Comparison of ENCODE assay signal across 21 mouse cellular contexts in genomic region chr5:115619690-115620089, GRCm38 (mm10). TPM values are rescaled to one million over a fixed set of nuclear protein-coding genes. Genes with fewer than 3 reads are reported as not detected.
DNase-seq lines count a peak whose midpoint lies in the region; ATAC-seq and TF ChIP-seq lines count a peak whose summit lies in the region.
"Had no signal": no experiment of that assay in that cellular context is flagged by ENCODE, and none has a peak within 500 bp of the region (broad histone marks: within the 10 kb centered on the region; RNA-seq: fewer than 3 reads in every experiment).

No protein-coding gene starts in this region.

- TF ChIP-seq CTCF in ES-Bruce4 (IDR thresholded peaks at IDR 0.05; ENCODE audit: low read depth, low read length): no peak
- no peak for TF ChIP-seq CTCF in liver, postnatal 0 days (IDR thresholded peaks at IDR 0.05; ENCODE audit: low read depth)

- WGBS in kidney, embryonic 14.5 days: 92% methylated on average over 15 of the region's 15 CpGs
- WGBS in kidney, embryonic 16.5 days: 92% methylated on average over 15 of the region's 15 CpGs
- WGBS in stomach, embryonic 16.5 days: 69% methylated on average over 15 of the region's 15 CpGs
- 86% methylated on average over 15 of the region's 15 CpGs for WGBS in liver, postnatal 0 days (ENCODE audit: insufficient replicate concordance)
- 95% methylated on average over 15 of the region's 15 CpGs for WGBS in hindbrain, embryonic 13.5 days

- H3K27me3 ChIP-seq in kidney, embryonic 14.5 days (ENCODE audit: control insufficient read depth, insufficient read depth, low read length): no peaks in the 10 kb centered on the region
- no peaks in the 10 kb centered on the region for H3K27me3 ChIP-seq in kidney, embryonic 16.5 days (ENCODE audit: insufficient read depth, low read length)
- no peaks in the 10 kb centered on the region for H3K27me3 ChIP-seq in ES-Bruce4 (ENCODE audit: control insufficient read depth, insufficient read depth, low read length, poor library complexity, severe bottlenecking)
- no peaks in the 10 kb centered on the region for H3K27me3 ChIP-seq in stomach, embryonic 16.5 days (ENCODE audit: control insufficient read depth, insufficient read depth, low read length)
- H3K27me3 ChIP-seq in liver, postnatal 0 days (ENCODE audit: insufficient read depth, low read length): no peaks in the 10 kb centered on the region
- H3K27me3 ChIP-seq in hindbrain, embryonic 13.5 days: no peaks in the 10 kb centered on the region
- H3K27me3 ChIP-seq: embryonic facial prominence, embryonic 15.5 days; heart, embryonic 12.5 days; hindbrain, embryonic 15.5 days; Patski had no signal

- peak; percentile 42 for DNase-seq in ZHBTc4 (ENCODE audit: low read depth, low spot score)
- no peak for DNase-seq in liver, postnatal 0 days
- DNase-seq: adrenal gland, postnatal 10 days; cerebellum, adult 11 months; cerebellum, adult 8-10 months; cerebellum, postnatal 14 days; embryo, embryonic 11 days; gastrocnemius, postnatal 10 days had no signal

- no peak for TF ChIP-seq POLR2A in ES-Bruce4 (IDR thresholded peaks at IDR 0.05; ENCODE audit: insufficient read depth, low read length)

- no peak overlapping the region for H3K9ac ChIP-seq in kidney, embryonic 14.5 days (ENCODE audit: low read depth, low read length)
- H3K9ac ChIP-seq in kidney, embryonic 16.5 days (replicated peaks; ENCODE audit: low read length): no peak overlapping the region
- no peak overlapping the region for H3K9ac ChIP-seq in ES-Bruce4 (ENCODE audit: low read depth, poor library complexity, severe bottlenecking)
- no peak overlapping the region for H3K9ac ChIP-seq in stomach, embryonic 16.5 days (ENCODE audit: low read length)
- H3K9ac ChIP-seq in liver, postnatal 0 days (replicated peaks): no peak overlapping the region
- H3K9ac ChIP-seq in hindbrain, embryonic 13.5 days: no peak overlapping the region
- H3K9ac ChIP-seq: embryonic facial prominence, embryonic 15.5 days; heart, embryonic 12.5 days; hindbrain, embryonic 15.5 days had no signal

- peak; percentile 48; the same call in 1 of the 2 replicates for TF ChIP-seq EP300 in ES-Bruce4 (IDR thresholded peaks at IDR 0.05; ENCODE audit: insufficient read depth, low read depth, low read length)
- no peak for TF ChIP-seq EP300 in liver, postnatal 0 days (IDR thresholded peaks at IDR 0.05; ENCODE audit: low read depth)

- H3K4me1 ChIP-seq in kidney, embryonic 14.5 days (ENCODE audit: control insufficient read depth, insufficient read depth, low read length): no peaks in the 10 kb centered on the region
- H3K4me1 ChIP-seq in kidney, embryonic 16.5 days (ENCODE audit: insufficient read depth, low read length): no peaks in the 10 kb centered on the region
- no peaks in the 10 kb centered on the region for H3K4me1 ChIP-seq in ES-Bruce4 (ENCODE audit: control insufficient read depth, insufficient read depth, low read length)
- no peaks in the 10 kb centered on the region for H3K4me1 ChIP-seq in stomach, embryonic 16.5 days (ENCODE audit: control insufficient read depth, insufficient read depth, low read length)
- H3K4me1 ChIP-seq in liver, postnatal 0 days (ENCODE audit: insufficient read depth): peaks cover 5% of the 10 kb centered on the region; the same call in 1 of the 2 replicates
- H3K4me1 ChIP-seq in hindbrain, embryonic 13.5 days (replicated peaks): no peaks in the 10 kb centered on the region
- H3K4me1 ChIP-seq: embryonic facial prominence, embryonic 15.5 days; heart, embryonic 12.5 days; hindbrain, embryonic 15.5 days had no signal

- H3K4me2 ChIP-seq in kidney, embryonic 14.5 days (replicated peaks; ENCODE audit: low read depth, low read length): no peak overlapping the region
- no peak overlapping the region for H3K4me2 ChIP-seq in kidney, embryonic 16.5 days (replicated peaks; ENCODE audit: low read depth, low read length)
- no peak overlapping the region for H3K4me2 ChIP-seq in stomach, embryonic 16.5 days (ENCODE audit: low read depth, low read length)
- no peak overlapping the region for H3K4me2 ChIP-seq in liver, postnatal 0 days (ENCODE audit: low read depth, low read length)
- H3K4me2 ChIP-seq in hindbrain, embryonic 13.5 days: no peak overlapping the region
- H3K4me2 ChIP-seq: embryonic facial prominence, embryonic 15.5 days; heart, embryonic 12.5 days; hindbrain, embryonic 15.5 days had no signal

- H3K9me3 ChIP-seq in kidney, embryonic 14.5 days (ENCODE audit: control insufficient read depth, low read length): no peaks in the 10 kb centered on the region
- no peaks in the 10 kb centered on the region for H3K9me3 ChIP-seq in kidney, embryonic 16.5 days (ENCODE audit: low read length)
- H3K9me3 ChIP-seq in ES-Bruce4 (replicated peaks; ENCODE audit: control insufficient read depth, insufficient read depth, low read length, poor library complexity, severe bottlenecking): no peaks in the 10 kb centered on the region
- no peaks in the 10 kb centered on the region for H3K9me3 ChIP-seq in stomach, embryonic 16.5 days (replicated peaks; ENCODE audit: control insufficient read depth, low read length)
- no peaks in the 10 kb centered on the region for H3K9me3 ChIP-seq in liver, postnatal 0 days (ENCODE audit: low read length)
- no peaks in the 10 kb centered on the region for H3K9me3 ChIP-seq in hindbrain, embryonic 13.5 days
- H3K9me3 ChIP-seq: embryonic facial prominence, embryonic 15.5 days; forebrain, embryonic 10.5 days; heart, embryonic 12.5 days; hindbrain, embryonic 10.5 days; hindbrain, embryonic 15.5 days had no signal

- peaks cover 75% of the 10 kb centered on the region for H3K36me3 ChIP-seq in kidney, embryonic 14.5 days (ENCODE audit: control insufficient read depth, insufficient read depth, low read length)
- peaks cover 67% of the 10 kb centered on the region for H3K36me3 ChIP-seq in kidney, embryonic 16.5 days (ENCODE audit: insufficient read depth, low read length)
- peaks cover 21% of the 10 kb centered on the region for H3K36me3 ChIP-seq in ES-Bruce4 (ENCODE audit: control insufficient read depth, insufficient read depth, low read length, poor library complexity, severe bottlenecking)
- H3K36me3 ChIP-seq in stomach, embryonic 16.5 days (ENCODE audit: control insufficient read depth, insufficient read depth, low read length): peaks cover 21% of the 10 kb centered on the region
- peaks cover 51% of the 10 kb centered on the region for H3K36me3 ChIP-seq in liver, postnatal 0 days (replicated peaks; ENCODE audit: insufficient read depth, low read length)
- peaks cover 77% of the 10 kb centered on the region for H3K36me3 ChIP-seq in hindbrain, embryonic 13.5 days

- H3K27ac ChIP-seq in kidney, embryonic 14.5 days (ENCODE audit: low read depth, low read length): no peak overlapping the region
- H3K27ac ChIP-seq in kidney, embryonic 16.5 days (ENCODE audit: low read length): no peak overlapping the region
- H3K27ac ChIP-seq in ES-Bruce4 (ENCODE audit: insufficient read depth, low read length): no peak overlapping the region
- no peak overlapping the region for H3K27ac ChIP-seq in stomach, embryonic 16.5 days (ENCODE audit: low read length)
- no peak overlapping the region for H3K27ac ChIP-seq in liver, postnatal 0 days (ENCODE audit: low read depth)
- H3K27ac ChIP-seq in hindbrain, embryonic 13.5 days: no peak overlapping the region
- H3K27ac ChIP-seq: embryonic facial prominence, embryonic 15.5 days; forebrain, embryonic 10.5 days; hindbrain, embryonic 10.5 days; hindbrain, embryonic 15.5 days had no signal

- no peak overlapping the region for H3K4me3 ChIP-seq in kidney, embryonic 14.5 days (ENCODE audit: low read length)
- no peak overlapping the region for H3K4me3 ChIP-seq in kidney, embryonic 16.5 days (ENCODE audit: low read length)
- no peak overlapping the region for H3K4me3 ChIP-seq in ES-Bruce4 (ENCODE audit: low read depth, low read length)
- no peak overlapping the region for H3K4me3 ChIP-seq in stomach, embryonic 16.5 days (replicated peaks; ENCODE audit: low read length)
- no peak overlapping the region for H3K4me3 ChIP-seq in liver, postnatal 0 days (ENCODE audit: low read depth, low read length)
- H3K4me3 ChIP-seq in hindbrain, embryonic 13.5 days: no peak overlapping the region
- H3K4me3 ChIP-seq: embryonic facial prominence, embryonic 15.5 days; erythroblast, embryonic 14.5 days; forebrain, embryonic 10.5 days; heart, embryonic 12.5 days; hindbrain, embryonic 10.5 days; hindbrain, embryonic 15.5 days had no signal

- 0 out of 2 replicates have a peak, but pooled peaks have one; percentile 3 for ATAC-seq in kidney, embryonic 14.5 days (ENCODE audit: low FRiP score, low TSS enrichment)
- no peak for ATAC-seq in kidney, embryonic 16.5 days (ENCODE audit: low FRiP score, low TSS enrichment)
- ATAC-seq in stomach, embryonic 16.5 days (ENCODE audit: insufficient read depth, low FRiP score): peak; percentile 57; the same call in 1 of the 2 replicates
- no peak for ATAC-seq in liver, postnatal 0 days
- no peak for ATAC-seq in hindbrain, embryonic 13.5 days (ENCODE audit: low FRiP score)
- ATAC-seq: forebrain, embryonic 14.5 days; Patski had no signal

RNA-seq across cellular contexts. Expression of gene Rab35, which starts 12.0 kb away (rescaled TPM):
- 17.7 and 18.6 TPM in 2 replicates for polyA plus RNA-seq in kidney, embryonic 14.5 days (2014; fragmentation: Nextera tagmentation; extraction: Ambion mirVana)
- 5.8 and 10.7 TPM in 2 replicates for polyA plus RNA-seq in kidney, embryonic 16.5 days (2015; fragmentation: Nextera tagmentation; extraction: Ambion mirVana)
- 58.9 and 62.4 TPM in 2 replicates for polyA plus RNA-seq in ES-Bruce4 (2011; ENCODE audit: insufficient read depth, insufficient read length, low read depth, missing spikeins)
- polyA plus RNA-seq in stomach, embryonic 16.5 days (2015; fragmentation: Nextera tagmentation; extraction: Ambion mirVana): 4.4 and 5.5 TPM in 2 replicates
- polyA plus RNA-seq in liver, postnatal 0 days (2015; fragmentation: Nextera tagmentation; extraction: Ambion mirVana): 7.6 and 8.6 TPM in 2 replicates
- 17.1 and 17.8 TPM in 2 replicates for polyA plus RNA-seq in hindbrain, embryonic 13.5 days (2015; fragmentation: Nextera tagmentation; extraction: Ambion mirVana)

RNA-seq across cellular contexts. Expression of gene Gcn1l1, which starts 54.6 kb away (rescaled TPM):
- 44.3 and 56.0 TPM in 2 replicates for polyA plus RNA-seq in kidney, embryonic 14.5 days (2014; fragmentation: Nextera tagmentation; extraction: Ambion mirVana)
- polyA plus RNA-seq in kidney, embryonic 16.5 days (2015; fragmentation: Nextera tagmentation; extraction: Ambion mirVana): 44.3 and 48.8 TPM in 2 replicates
- 62.0 and 63.3 TPM in 2 replicates for polyA plus RNA-seq in ES-Bruce4 (2011; ENCODE audit: insufficient read depth, insufficient read length, low read depth, missing spikeins)
- 33.6 and 35.1 TPM in 2 replicates for polyA plus RNA-seq in stomach, embryonic 16.5 days (2015; fragmentation: Nextera tagmentation; extraction: Ambion mirVana)
- polyA plus RNA-seq in liver, postnatal 0 days (2015; fragmentation: Nextera tagmentation; extraction: Ambion mirVana): 7.7 and 10.3 TPM in 2 replicates
- 42.2 and 42.4 TPM in 2 replicates for polyA plus RNA-seq in hindbrain, embryonic 13.5 days (2015; fragmentation: Nextera tagmentation; extraction: Ambion mirVana)

Comparison
In these comparisons a context has a peak if more than half of its experiments do, and no peak if none do; other contexts are left out.
1. ATAC-seq: peak in kidney, embryonic 14.5 days (single experiment) and stomach, embryonic 16.5 days (single experiment); none in kidney, embryonic 16.5 days (single experiment), liver, postnatal 0 days (single experiment) and hindbrain, embryonic 13.5 days (single experiment).